Mouse (Mus musculus) layer of hippocampus, adult 2 months (tissue): ENCODE measurements at regions not wholly inside any gene's neighbourhood (a gene's known extent, or its start where the extent isn't known, plus 50 kb on each side); places are given as distances from the start of the nearest gene placed in this dataset.

Source experiments
- DNase-seq, 2 experiments: peaks; one replicate each; pipeline ENCODE4 v3.0.0; 2022; ENCODE audit warnings: low spot score in 2 of 2
- H3K27ac ChIP-seq: fragments of 200-600 bp; 2 replicates; pipeline ENCODE4 v1.8.1; 2022
- H3K4me3 ChIP-seq: fragments of 200-600 bp; 2 replicates; pipeline ENCODE4 v1.8.1; 2022; ENCODE audit warnings: mild to moderate bottlenecking
- CTCF ChIP-seq: fragments of 200-600 bp; conservative IDR thresholded peaks from 2 replicates; pipeline ENCODE4 v1.8.1; 2022; ENCODE audit warnings: antibody characterized with exemption, mild to moderate bottlenecking, moderate library complexity

DNA sequence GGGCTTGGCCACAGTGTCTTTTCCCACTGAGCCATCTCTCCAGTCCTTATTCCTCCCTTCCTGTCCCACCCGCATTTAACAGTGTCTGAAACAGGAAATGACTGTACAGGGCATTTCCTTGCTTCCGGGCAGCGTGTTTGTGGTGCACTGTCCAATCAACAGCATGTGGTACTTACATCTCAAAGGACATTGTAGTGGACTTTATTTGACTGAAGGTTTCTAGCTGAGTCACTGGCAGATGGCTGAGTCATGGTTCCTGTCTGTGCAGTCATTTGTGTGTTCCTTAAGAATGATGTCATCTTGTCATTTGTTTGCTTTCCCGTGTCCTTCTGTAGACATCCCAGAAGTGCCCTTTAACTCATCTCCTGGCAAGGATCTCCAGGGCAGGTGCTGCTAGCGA is 50.2 kb upstream of the Aldh1a3 start:
- DNase-seq: peak in 1 of 2 experiments; percentile 2
- H3K27ac ChIP-seq: no peak overlapping the region
- TF ChIP-seq CTCF: no peak
- no peak overlapping the region for H3K4me3 ChIP-seq
